Mouse (Mus musculus): Measurements from ENCODE around the gene Ercc5. TPM values are rescaled to one million over a fixed set of nuclear protein-coding genes. Genes with fewer than 3 reads are reported as not detected.
A peak's percentile ranks its signal among the peaks of the same experiment; 100 is the strongest.

The Ercc5 gene
- polyA plus RNA-seq, 1 experiment: 19.8 TPM

GRCm38 (mm10) chr1:44229044-44229443 lies 81.5 kb downstream of the Ercc5 start:
- 64% methylated on average over 2 of the region's 2 CpGs for WGBS
- Histone ChIP-seq H3K27me3 (ENCODE audit: control insufficient read depth, insufficient read depth, low read length) (no peaks in the 10 kb centered on the region), H3K4me3 (replicated peaks; ENCODE audit: insufficient read depth, low read depth, low read length) (no peak overlapping the region), H3K27ac (ENCODE audit: insufficient read depth, low read length) (no peak overlapping the region), H3K4me1 (ENCODE audit: control insufficient read depth, insufficient read depth, low read length) (no peaks in the 10 kb centered on the region)
- peak in 1 of 2 experiments; percentile 15 for DNase-seq
- no peak for TF ChIP-seq POLR2A (IDR thresholded peaks at IDR 0.05; ENCODE audit: borderline replicate concordance, insufficient read depth, low read length)
- peak; percentile 13; the same call in 1 of the 2 replicates for TF ChIP-seq CTCF (IDR thresholded peaks at IDR 0.05; ENCODE audit: borderline replicate concordance, insufficient read depth, low read depth, low read length)

Other genes starting within 250 kb of the Ercc5 start
- gene Tpp2, start 214.1 kb upstream of the Ercc5 start, polyA plus RNA-seq (2012; rRNA removed): 28.1 and 28.6 TPM in 2 replicates
- gene Mettl21c, start 127.7 kb upstream of the Ercc5 start, polyA plus RNA-seq (2012; rRNA removed): not detected in 2 replicates
- 0.02 and 0.05 TPM in 2 replicates for gene Gm8251, start 85.8 kb upstream of the Ercc5 start, polyA plus RNA-seq (2012; rRNA removed)
- gene Tex30, start 45.3 kb upstream of the Ercc5 start, polyA plus RNA-seq (2012; rRNA removed): 10.7 and 11.3 TPM in 2 replicates
- 14.6 and 15.3 TPM in 2 replicates for gene Kdelc1, start 28.9 kb upstream of the Ercc5 start, polyA plus RNA-seq (2012; rRNA removed)
- gene Bivm, start 28.8 kb upstream of the Ercc5 start, polyA plus RNA-seq (2012; rRNA removed): 15.3 and 15.6 TPM in 2 replicates
- gene Mettl21e, start 71.2 kb downstream of the Ercc5 start, polyA plus RNA-seq (2012; rRNA removed): not detected in 2 replicates